Mouse (Mus musculus) cortical plate, adult 2 months (tissue): ENCODE results near the gene Tmem87a.

Experiments used
- CTCF ChIP-seq: fragments of 200-500 bp; IDR thresholded peaks from 2 replicates; pipeline ENCODE4 v1.5.1; 2011; ENCODE audit warnings: mild to moderate bottlenecking, control low read depth, low read length; ENCODE audit not compliant: insufficient read depth; ENCODE audit errors: extremely low read depth
- POLR2A ChIP-seq: fragments of 200-500 bp; IDR thresholded peaks from 2 replicates; pipeline ENCODE4 v1.6.1; 2011; ENCODE audit warnings: mild to moderate bottlenecking, low read length, control low read depth; ENCODE audit not compliant: insufficient read depth; ENCODE audit errors: extremely low read depth

GRCm38 (mm10) chr2:120367416-120368207 is 36.3 kb downstream of the Tmem87a start:
- TF ChIP-seq POLR2A (no peak), CTCF (no peak)
